Mouse (Mus musculus): ENCODE measurements at regions not wholly inside any gene's neighbourhood (a gene's known extent, or its start where the extent isn't known, plus 50 kb on each side); places are given as distances from the start of the nearest gene placed in this dataset.

GRCm38 (mm10) chr9:101640598-101640997 lies 221.0 kb upstream of the 9630041A04Rik start:
- Histone ChIP-seq H3K27me3 (ENCODE audit: control insufficient read depth in 1 of 2, insufficient read depth in 2 of 2, low read length in 2 of 2) (no peaks in the 10 kb centered on the region), H3K9ac (ENCODE audit: control insufficient read depth, low read depth, low read length, poor library complexity, severe bottlenecking) (no peak overlapping the region), H3K27ac (ENCODE audit: control insufficient read depth, low read depth, low read length) (no peak overlapping the region), H3K4me3 (ENCODE audit: control insufficient read depth in 1 of 2, insufficient read depth in 1 of 2, low read depth in 2 of 2, low read length in 2 of 2) (no peak overlapping the region), H3K4me1 (ENCODE audit: control insufficient read depth in 1 of 2, insufficient read depth in 2 of 2, low read length in 2 of 2) (no peaks in the 10 kb centered on the region), H3K9me3 (replicated peaks; ENCODE audit: insufficient read depth, low read length) (no peaks in the 10 kb centered on the region), H3K79me2 (ENCODE audit: control insufficient read depth, insufficient read depth, low read length, poor library complexity) (no peaks in the 10 kb centered on the region), H3K36me3 (ENCODE audit: control insufficient read depth in 1 of 2, insufficient read depth in 2 of 2, low read length in 2 of 2) (no peaks in the 10 kb centered on the region)
- no peak for DNase-seq (ENCODE audit: low read depth, low spot score)
- TF ChIP-seq TAL1 (IDR thresholded peaks at IDR 0.05; ENCODE audit: low read length) = no peak
- TF ChIP-seq MXI1 (IDR thresholded peaks at IDR 0.05; ENCODE audit: low read depth, low read length) = no peak
- TF ChIP-seq ETS1 (IDR thresholded peaks at IDR 0.05; ENCODE audit: low read depth, low read length) = no peak
- no peak for TF ChIP-seq USF1 (IDR thresholded peaks at IDR 0.05; ENCODE audit: low read depth, low read length)
- TF ChIP-seq EP300 (IDR thresholded peaks at IDR 0.05; ENCODE audit: low read depth in 1 of 2, low read length in 2 of 2) = no peak
- no peak for TF ChIP-seq SMC3 (IDR thresholded peaks at IDR 0.05; ENCODE audit: low read depth, low read length)
- TF ChIP-seq NRF1 (IDR thresholded peaks at IDR 0.05; ENCODE audit: insufficient read depth, low read depth, low read length, poor library complexity, severe bottlenecking) = no peak

GRCm38 (mm10) chr9:101616261-101616660 lies 245.4 kb upstream of the 9630041A04Rik start:
- H3K79me2 ChIP-seq (ENCODE audit: control insufficient read depth, insufficient read depth, low read length, poor library complexity) = no peaks in the 10 kb centered on the region
- no peaks in the 10 kb centered on the region for H3K27me3 ChIP-seq (ENCODE audit: control insufficient read depth in 1 of 2, insufficient read depth in 2 of 2, low read length in 2 of 2)
- TF ChIP-seq KAT2A (conservative IDR thresholded peaks at IDR 0.05; ENCODE audit: low read depth, low read length) (no peak), MXI1 (IDR thresholded peaks at IDR 0.05; ENCODE audit: low read depth, low read length) (no peak), POLR2AphosphoS5 (IDR thresholded peaks at IDR 0.05; ENCODE audit: borderline replicate concordance, low read depth, low read length) (no peak), USF2 (IDR thresholded peaks at IDR 0.05; ENCODE audit: borderline replicate concordance in 1 of 2, insufficient read depth in 1 of 2, low read depth in 1 of 2, low read length in 2 of 2) (no peak), RCOR1 (IDR thresholded peaks at IDR 0.05; ENCODE audit: low read depth, low read length) (no peak), CHD1 (IDR thresholded peaks at IDR 0.05; ENCODE audit: low read depth, low read length) (no peak), MEF2A (IDR thresholded peaks at IDR 0.05; ENCODE audit: extremely low read depth, insufficient replicate concordance, low read depth, low read length, poor library complexity, severe bottlenecking) (no peak), JUND (IDR thresholded peaks at IDR 0.05; ENCODE audit: low read depth, low read length) (no peak), POLR2A (IDR thresholded peaks at IDR 0.05; ENCODE audit: control insufficient read depth in 1 of 2, insufficient read depth in 1 of 2, low read depth in 1 of 2, low read length in 2 of 2, poor library complexity in 1 of 2) (no peak), MAX (IDR thresholded peaks at IDR 0.05; ENCODE audit: low read length) (no peak), EP300 (IDR thresholded peaks at IDR 0.05; ENCODE audit: low read depth in 1 of 2, low read length in 2 of 2) (no peak), SMC3 (IDR thresholded peaks at IDR 0.05; ENCODE audit: low read depth, low read length) (no peak), ZKSCAN1 (IDR thresholded peaks at IDR 0.05; ENCODE audit: low read depth, low read length) (no peak), SIN3A (IDR thresholded peaks at IDR 0.05; ENCODE audit: low read length) (no peak), MYC (IDR thresholded peaks at IDR 0.05; ENCODE audit: low read depth, low read length) (no peak), NELFE (IDR thresholded peaks at IDR 0.05; ENCODE audit: low read depth, low read length) (no peak), RAD21 (IDR thresholded peaks at IDR 0.05; ENCODE audit: low read depth, low read length) (no peak), MYB (IDR thresholded peaks at IDR 0.05; ENCODE audit: low read depth, low read length) (no peak)
- no peak overlapping the region for H3K4me3 ChIP-seq (ENCODE audit: control insufficient read depth in 1 of 2, insufficient read depth in 1 of 2, low read depth in 2 of 2, low read length in 2 of 2)
- H3K9ac ChIP-seq (ENCODE audit: control insufficient read depth, low read depth, low read length, poor library complexity, severe bottlenecking) = no peak overlapping the region
- no peak for DNase-seq (ENCODE audit: low read depth, low spot score)
- no peaks in the 10 kb centered on the region for H3K9me3 ChIP-seq (replicated peaks; ENCODE audit: insufficient read depth, low read length)
- no peaks in the 10 kb centered on the region for H3K4me1 ChIP-seq (ENCODE audit: control insufficient read depth in 1 of 2, insufficient read depth in 2 of 2, low read length in 2 of 2)
- H3K27ac ChIP-seq (ENCODE audit: control insufficient read depth, low read depth, low read length) = no peak overlapping the region
- no peaks in the 10 kb centered on the region for H3K36me3 ChIP-seq (ENCODE audit: control insufficient read depth in 1 of 2, insufficient read depth in 2 of 2, low read length in 2 of 2)

All from MEL (cell line).